Mouse (Mus musculus) liver, adult 2 months (tissue): ENCODE measurements around the gene Stab1.

Experiments used
- CTCF ChIP-seq: fragments of 200-500 bp; IDR thresholded peaks from 2 replicates; pipeline ENCODE4 v1.5.1; 2011; ENCODE audit warnings: low read depth, low read length, control low read depth
- POLR2A ChIP-seq: fragments of 200-500 bp; IDR thresholded peaks from 2 replicates; pipeline ENCODE4 v1.6.1; 2011; ENCODE audit warnings: low read length, control low read depth; ENCODE audit not compliant: insufficient read depth; ENCODE audit errors: extremely low read depth

GRCm38 (mm10) chr14:31164067-31164466 lies 4.4 kb downstream of the Stab1 start:
- TF ChIP-seq CTCF (no peak), POLR2A (no peak)
